Mouse (Mus musculus): ENCODE results near the gene Alox8. TPM values are rescaled to one million over a fixed set of nuclear protein-coding genes. Genes with fewer than 3 reads are reported as not detected.

Alox8 gene
- total RNA-seq, 2 experiments from 2014 or later: 3.6 to 5.1 TPM

Other genes starting within 250 kb of the Alox8 start
- gene Arhgef15, start 240.4 kb downstream of the Alox8 start, total RNA-seq (2021): 10 to 100 TPM; 20.7 to 20.9 TPM
- gene Slc25a35, start 229.7 kb downstream of the Alox8 start, total RNA-seq (2021): 1 to 10 TPM; 5.4 to 5.9 TPM
- gene Rangrf, start 222.7 kb downstream of the Alox8 start, total RNA-seq (2021): 10 to 100 TPM; 14.1 to 16.7 TPM
- 10 to 100 TPM; 17.3 to 18.9 TPM for gene Pfas, start 189.4 kb downstream of the Alox8 start, total RNA-seq (2021)
- gene Ctc1, start 181.9 kb downstream of the Alox8 start, total RNA-seq (2021): 10 to 100 TPM; 35.1 to 35.8 TPM
- gene Aurkb, start 152.2 kb downstream of the Alox8 start, total RNA-seq (2021): under 1 TPM; 0.73 to 0.99 TPM
- 10 to 100 TPM; 29.1 to 29.5 TPM for gene Borcs6, start 138.1 kb downstream of the Alox8 start, total RNA-seq (2021)
- 10 to 100 TPM; 16.9 to 18.2 TPM for gene Tmem107, start 127.0 kb downstream of the Alox8 start, total RNA-seq (2021)
- 1,000 to 10,000 TPM; 1,099 to 1,151 TPM for gene Vamp2, start 109.4 kb downstream of the Alox8 start, total RNA-seq (2021)
- 100 to 1,000 TPM in 1 of 2 experiments, 10 to 100 TPM in 1; 98.9 to 108 TPM for gene Per1, start 102.6 kb downstream of the Alox8 start, total RNA-seq (2021)
- under 1 TPM; 0.39 to 0.48 TPM for gene Hes7, start 77.4 kb downstream of the Alox8 start, total RNA-seq (2021)
- 1 to 10 TPM in 1 of 2 experiments, under 1 TPM in 1; 0.44 to 1.1 TPM for gene 9130213A22Rik, start 75.3 kb downstream of the Alox8 start, total RNA-seq (2021)
- 1 to 10 TPM; 3.1 to 6.4 TPM for gene Aloxe3, start 71.9 kb downstream of the Alox8 start, total RNA-seq (2021)
- 1 to 10 TPM; 3.1 to 6.6 TPM for gene Alox12b, start 40.9 kb downstream of the Alox8 start, total RNA-seq (2021)
- under 1 TPM; 0.80 to 0.94 TPM for gene Gucy2e, start 39.2 kb upstream of the Alox8 start, total RNA-seq (2021)
- 10 to 100 TPM; 14.2 to 18.3 TPM for gene Cntrob, start 125.9 kb upstream of the Alox8 start, total RNA-seq (2021)
- gene Trappc1, start 126.1 kb upstream of the Alox8 start, total RNA-seq (2021): 10 to 100 TPM; 59.0 to 60.5 TPM
- 10 to 100 TPM; 67.1 to 68.0 TPM for gene Kcnab3, start 128.4 kb upstream of the Alox8 start, total RNA-seq (2021)
- 100 to 1,000 TPM; 141 to 143 TPM for gene Rnf227, start 142.6 kb upstream of the Alox8 start, total RNA-seq (2021)
- gene Chd3, start 171.6 kb upstream of the Alox8 start, total RNA-seq (2021): 100 to 1,000 TPM; 449 to 474 TPM
- 100 to 1,000 TPM; 105 to 109 TPM for gene Naa38, start 197.6 kb upstream of the Alox8 start, total RNA-seq (2021)
- 10 to 100 TPM; 35.9 to 41.3 TPM for gene Cyb5d1, start 197.8 kb upstream of the Alox8 start, total RNA-seq (2021)
- gene Tmem88, start 200.4 kb upstream of the Alox8 start, total RNA-seq (2021): 1 to 10 TPM; 3.6 to 3.8 TPM
- gene Kdm6b, start 215.8 kb upstream of the Alox8 start, total RNA-seq (2021): 10 to 100 TPM; 23.3 to 25.3 TPM

Data from left cerebral cortex, postnatal 25 days (tissue).